Mouse (Mus musculus): ENCODE results near the gene Prss43. TPM values are rescaled to one million over a fixed set of nuclear protein-coding genes. Genes with fewer than 3 reads are reported as not detected.
A peak's percentile ranks its signal among the peaks of the same experiment; 100 is the strongest.
"Not testable (repeated sequence)": the region's sequence is repeated elsewhere in the genome, so short reads cannot be mapped to it uniquely, and the experiment has no call there.

The Prss43 gene
- total and polyA plus RNA-seq, 3 experiments = not detected

GRCm38 (mm10) chr9:110803294-110803693 is 23.2 kb upstream of the Prss43 start:
- no peaks in the 10 kb centered on the region for H3K36me3 ChIP-seq (ENCODE audit: control insufficient read depth in 1 of 2, insufficient read depth in 2 of 2, low read length in 2 of 2)
- H3K9ac ChIP-seq (ENCODE audit: control insufficient read depth, low read depth, low read length, poor library complexity, severe bottlenecking) = no peak overlapping the region
- peak overlapping the region; percentile 3 to 57; a peak in 2 of 4 replicates for H3K4me3 ChIP-seq (ENCODE audit: control insufficient read depth in 1 of 2, insufficient read depth in 1 of 2, low read depth in 2 of 2, low read length in 2 of 2)
- no peaks in the 10 kb centered on the region for H3K27me3 ChIP-seq (ENCODE audit: control insufficient read depth in 1 of 2, insufficient read depth in 2 of 2, low read length in 2 of 2)
- H3K79me2 ChIP-seq (ENCODE audit: control insufficient read depth, insufficient read depth, low read length, poor library complexity) = no peaks in the 10 kb centered on the region
- no peak overlapping the region for H3K27ac ChIP-seq (ENCODE audit: control insufficient read depth, low read depth, low read length)
- no peak for TF ChIP-seq EP300 (IDR thresholded peaks at IDR 0.05; ENCODE audit: low read depth in 1 of 2, low read length in 2 of 2)
- no peak for TF ChIP-seq USF2 (IDR thresholded peaks at IDR 0.05; ENCODE audit: borderline replicate concordance in 1 of 2, insufficient read depth in 1 of 2, low read depth in 1 of 2, low read length in 2 of 2)
- peak; percentile 21 for DNase-seq (ENCODE audit: low read depth, low spot score)
- H3K4me1 ChIP-seq (ENCODE audit: control insufficient read depth in 1 of 2, insufficient read depth in 2 of 2, low read length in 2 of 2) = no peaks in the 10 kb centered on the region; a peak in 2 of 4 replicates
- no peaks in the 10 kb centered on the region for H3K9me3 ChIP-seq (replicated peaks; ENCODE audit: insufficient read depth, low read length)

- Histone ChIP-seq H3K27me3 (ENCODE audit: control insufficient read depth in 1 of 2, insufficient read depth in 2 of 2, low read length in 2 of 2) (peaks cover 0 to 2% of the 10 kb centered on the region in 2 experiments; a peak in 1 of 4 replicates), H3K79me2 (ENCODE audit: control insufficient read depth, insufficient read depth, low read length, poor library complexity) (no peaks in the 10 kb centered on the region), H3K27ac (ENCODE audit: control insufficient read depth, low read depth, low read length) (no peak overlapping the region), H3K9ac (ENCODE audit: control insufficient read depth, low read depth, low read length, poor library complexity, severe bottlenecking) (no peak overlapping the region), H3K9me3 (replicated peaks; ENCODE audit: insufficient read depth, low read length) (no peaks in the 10 kb centered on the region), H3K4me1 (ENCODE audit: control insufficient read depth in 1 of 2, insufficient read depth in 2 of 2, low read length in 2 of 2) (no peaks in the 10 kb centered on the region), H3K4me3 (ENCODE audit: control insufficient read depth in 1 of 2, insufficient read depth in 1 of 2, low read depth in 2 of 2, low read length in 2 of 2) (no peak overlapping the region), H3K36me3 (ENCODE audit: control insufficient read depth in 1 of 2, insufficient read depth in 2 of 2, low read length in 2 of 2) (no peaks in the 10 kb centered on the region)
- TF ChIP-seq ZKSCAN1 (IDR thresholded peaks at IDR 0.05; ENCODE audit: low read depth, low read length) (no peak), POLR2AphosphoS2 (IDR thresholded peaks at IDR 0.05; ENCODE audit: low read length) (no peak), POLR2A (IDR thresholded peaks at IDR 0.05; ENCODE audit: control insufficient read depth in 1 of 2, insufficient read depth in 1 of 2, low read depth in 1 of 2, low read length in 2 of 2, poor library complexity in 1 of 2) (no peak), POLR2AphosphoS5 (IDR thresholded peaks at IDR 0.05; ENCODE audit: borderline replicate concordance, low read depth, low read length) (no peak), RCOR1 (IDR thresholded peaks at IDR 0.05; ENCODE audit: low read depth, low read length) (no peak), GATA1 (IDR thresholded peaks at IDR 0.05; ENCODE audit: low read depth, low read length) (no peak)
- no peak for DNase-seq (ENCODE audit: low read depth, low spot score)
These were observed 16.4 kb upstream of the Prss43 start for GRCm38 (mm10) chr9:110810051-110810450.

- no peak within 1 kb of the TSS for H3K27ac ChIP-seq (ENCODE audit: control insufficient read depth, low read depth, low read length)
- no peak for TF ChIP-seq SMC3 (IDR thresholded peaks at IDR 0.05; ENCODE audit: low read depth, low read length)
- no peak for TF ChIP-seq MAX (IDR thresholded peaks at IDR 0.05; ENCODE audit: low read length)
- TF ChIP-seq SIN3A (IDR thresholded peaks at IDR 0.05; ENCODE audit: low read length) = no peak
- TF ChIP-seq ELF1 (IDR thresholded peaks at IDR 0.05; ENCODE audit: low read depth, low read length) = no peak
- no peak for TF ChIP-seq UBTF (IDR thresholded peaks at IDR 0.05; ENCODE audit: borderline replicate concordance, insufficient read depth, low read depth, low read length)
- peaks cover 0 to 2% of the 10 kb centered on the region in 2 experiments; a peak in 1 of 4 replicates for H3K27me3 ChIP-seq (ENCODE audit: control insufficient read depth in 1 of 2, insufficient read depth in 2 of 2, low read length in 2 of 2)
- H3K4me1 ChIP-seq (ENCODE audit: control insufficient read depth in 1 of 2, insufficient read depth in 2 of 2, low read length in 2 of 2) = no peaks in the 10 kb centered on the region
- no peak within 1 kb of the TSS for H3K4me3 ChIP-seq (ENCODE audit: control insufficient read depth in 1 of 2, insufficient read depth in 1 of 2, low read depth in 2 of 2, low read length in 2 of 2)
- no peaks in the 10 kb centered on the region for H3K9me3 ChIP-seq (replicated peaks; ENCODE audit: insufficient read depth, low read length)
- no peak for DNase-seq (ENCODE audit: low read depth, low spot score)
- H3K36me3 ChIP-seq (ENCODE audit: control insufficient read depth in 1 of 2, insufficient read depth in 2 of 2, low read length in 2 of 2) = no peaks in the 10 kb centered on the region
- no peak within 1 kb of the TSS for H3K9ac ChIP-seq (ENCODE audit: control insufficient read depth, low read depth, low read length, poor library complexity, severe bottlenecking)
- H3K79me2 ChIP-seq (ENCODE audit: control insufficient read depth, insufficient read depth, low read length, poor library complexity) = no peaks in the 10 kb centered on the region
These were observed 12.7 kb upstream of the Prss43 start, which contains the start of gene Prss44 for GRCm38 (mm10) chr9:110813789-110814188. Gene Prss44 (plus strand): TSS chr9:110813994.

GRCm38 (mm10) chr9:110820546-110820945 is 5.9 kb upstream of the Prss43 start:
- H3K9ac ChIP-seq (ENCODE audit: control insufficient read depth, low read depth, low read length, poor library complexity, severe bottlenecking); H3K27me3 ChIP-seq (ENCODE audit: control insufficient read depth in 1 of 2, insufficient read depth in 2 of 2, low read length in 2 of 2); H3K4me1 ChIP-seq (ENCODE audit: control insufficient read depth in 1 of 2, insufficient read depth in 2 of 2, low read length in 2 of 2); H3K27ac ChIP-seq (ENCODE audit: control insufficient read depth, low read depth, low read length); H3K79me2 ChIP-seq (ENCODE audit: control insufficient read depth, insufficient read depth, low read length, poor library complexity); H3K36me3 ChIP-seq (ENCODE audit: control insufficient read depth in 1 of 2, insufficient read depth in 2 of 2, low read length in 2 of 2); H3K4me3 ChIP-seq (ENCODE audit: control insufficient read depth in 1 of 2, insufficient read depth in 1 of 2, low read depth in 2 of 2, low read length in 2 of 2); H3K9me3 ChIP-seq (replicated peaks; ENCODE audit: insufficient read depth, low read length); DNase-seq (ENCODE audit: low read depth, low spot score): not testable (repeated sequence)
